Mouse (Mus musculus): ENCODE results near the gene Eva1a. TPM values are rescaled to one million over a fixed set of nuclear protein-coding genes. Genes with fewer than 3 reads are reported as not detected.
A peak's percentile ranks its signal among the peaks of the same experiment; 100 is the strongest.

Gene Eva1a
- polyA plus RNA-seq (2014; fragmentation: Nextera tagmentation; extraction: Ambion mirVana): 2.4 and 2.7 TPM in 2 replicates

DNA sequence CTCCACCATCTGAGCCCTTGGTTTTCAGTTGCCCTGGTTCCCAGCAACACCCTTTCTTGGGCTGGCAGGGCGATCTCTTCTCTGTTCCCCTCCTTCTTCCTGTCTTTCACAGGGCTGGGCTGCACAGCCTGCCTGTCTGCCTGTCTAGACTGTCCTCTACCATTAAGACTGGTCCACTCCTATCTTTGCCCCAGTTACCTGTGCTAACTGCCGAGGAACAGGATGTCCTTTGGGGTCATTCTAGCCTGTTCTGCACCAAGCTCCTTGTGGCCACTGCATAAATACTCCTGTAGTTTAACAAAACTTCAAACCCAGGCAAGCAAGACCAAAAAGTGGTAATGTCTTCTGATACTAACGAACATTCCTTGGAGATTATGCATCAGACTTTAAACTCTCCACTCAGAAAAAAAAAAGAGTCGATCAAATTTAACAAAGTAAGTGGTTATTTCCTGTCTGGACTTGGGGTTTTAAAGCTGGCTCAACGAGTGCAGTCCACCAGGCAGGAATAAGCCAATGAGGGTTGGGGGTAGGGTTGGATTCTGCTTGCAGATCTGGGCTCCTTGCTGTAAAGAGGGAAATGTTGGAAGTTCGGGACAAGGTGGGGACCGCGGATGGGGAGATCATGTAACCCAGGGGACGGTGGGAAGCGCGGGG lies at the start of gene Eva1a:
Eva1a (plus strand) TSS at position 210 of the 654 bp plus-strand sequence.
- Histone ChIP-seq H3K4me3 (ENCODE audit: low read depth, low read length) (peak within 1 kb of the TSS; percentile 44), H3K9me3 (ENCODE audit: control insufficient read depth, low read length) (no peaks in the 10 kb centered on the region), H3K4me2 (peak within 1 kb of the TSS; percentile 92), H3K36me3 (ENCODE audit: control insufficient read depth, insufficient read depth, low read length) (no peaks in the 10 kb centered on the region), H3K27ac (ENCODE audit: low read depth, low read length) (no peak within 1 kb of the TSS), H3K9ac (ENCODE audit: low read length) (peak within 1 kb of the TSS; percentile 60), H3K4me1 (ENCODE audit: control insufficient read depth, insufficient read depth, low read length) (peaks cover 13% of the 10 kb centered on the region), H3K27me3 (ENCODE audit: control insufficient read depth, insufficient read depth, low read length) (peaks cover 62% of the 10 kb centered on the region)
- WGBS: 16% methylated on average over 11 of the region's 11 CpGs
- ATAC-seq (ENCODE audit: low FRiP score) (no peak), DNase-seq (ENCODE audit: low spot score, missing footprints) (peak; percentile 86)

DNA sequence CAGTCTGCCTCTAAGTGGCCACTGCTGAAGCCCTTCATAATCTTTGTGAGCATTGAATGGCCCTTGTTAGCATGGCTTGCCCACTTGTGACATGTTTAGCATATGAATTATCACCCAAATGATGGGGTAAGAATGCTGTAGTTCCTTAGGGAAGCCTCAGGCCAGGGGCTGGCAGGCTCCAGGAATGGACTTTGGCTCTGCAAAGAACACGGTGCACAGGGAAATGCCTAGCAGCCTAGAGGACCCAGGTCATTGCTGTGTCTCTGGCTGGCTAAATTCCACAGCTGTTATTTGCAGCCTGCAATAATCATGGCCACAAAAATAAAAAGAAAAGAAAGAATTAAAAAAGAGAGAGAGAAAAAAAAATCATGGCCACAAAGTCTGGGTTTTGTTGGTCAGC lies 28.5 kb upstream of the Eva1a start:
- 67% methylated on average over 1 of the region's 1 CpGs for WGBS
- ATAC-seq (ENCODE audit: low FRiP score) (no peak), DNase-seq (ENCODE audit: low spot score, missing footprints) (no peak)
- H3K4me2 ChIP-seq: no peak overlapping the region
- H3K36me3 ChIP-seq (ENCODE audit: control insufficient read depth, insufficient read depth, low read length): no peaks in the 10 kb centered on the region
- H3K9ac ChIP-seq (ENCODE audit: low read length): no peak overlapping the region
- no peaks in the 10 kb centered on the region for H3K4me1 ChIP-seq (ENCODE audit: control insufficient read depth, insufficient read depth, low read length)
- no peaks in the 10 kb centered on the region for H3K9me3 ChIP-seq (ENCODE audit: control insufficient read depth, low read length)
- no peak overlapping the region for H3K4me3 ChIP-seq (ENCODE audit: low read depth, low read length)
- no peak overlapping the region for H3K27ac ChIP-seq (ENCODE audit: low read depth, low read length)
- H3K27me3 ChIP-seq (ENCODE audit: control insufficient read depth, insufficient read depth, low read length): no peaks in the 10 kb centered on the region

DNA sequence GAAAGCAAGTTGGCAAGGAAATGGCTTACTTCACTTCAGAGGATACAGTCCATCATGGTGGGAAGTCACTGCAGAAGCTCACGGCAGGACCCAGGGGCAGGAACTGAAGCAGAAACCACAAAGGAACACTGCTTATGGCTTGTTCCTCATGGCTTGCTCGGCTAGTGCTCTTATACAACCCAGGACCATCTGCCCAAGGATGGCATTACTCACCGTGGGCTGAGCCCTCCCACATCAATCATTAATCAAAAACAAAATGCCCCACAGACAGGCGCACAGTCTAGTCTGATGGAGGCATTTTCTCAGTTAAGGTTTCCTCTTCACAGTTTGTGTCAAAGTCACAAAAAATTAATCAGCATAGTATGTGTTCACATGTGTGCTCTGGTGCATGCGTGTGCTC lies 19.8 kb upstream of the Eva1a start:
- H3K4me3 ChIP-seq (ENCODE audit: low read depth, low read length): no peak overlapping the region
- DNase-seq (ENCODE audit: low spot score, missing footprints) (no peak), ATAC-seq (ENCODE audit: low FRiP score) (no peak)
- H3K9ac ChIP-seq (ENCODE audit: low read length): no peak overlapping the region
- peaks cover 4% of the 10 kb centered on the region for H3K27me3 ChIP-seq (ENCODE audit: control insufficient read depth, insufficient read depth, low read length)
- no peak overlapping the region for H3K27ac ChIP-seq (ENCODE audit: low read depth, low read length)
- H3K4me2 ChIP-seq: no peak overlapping the region
- WGBS: 93% methylated on average over 5 of the region's 5 CpGs
- no peaks in the 10 kb centered on the region for H3K36me3 ChIP-seq (ENCODE audit: control insufficient read depth, insufficient read depth, low read length)
- H3K4me1 ChIP-seq (ENCODE audit: control insufficient read depth, insufficient read depth, low read length): no peaks in the 10 kb centered on the region
- no peaks in the 10 kb centered on the region for H3K9me3 ChIP-seq (ENCODE audit: control insufficient read depth, low read length)

DNA sequence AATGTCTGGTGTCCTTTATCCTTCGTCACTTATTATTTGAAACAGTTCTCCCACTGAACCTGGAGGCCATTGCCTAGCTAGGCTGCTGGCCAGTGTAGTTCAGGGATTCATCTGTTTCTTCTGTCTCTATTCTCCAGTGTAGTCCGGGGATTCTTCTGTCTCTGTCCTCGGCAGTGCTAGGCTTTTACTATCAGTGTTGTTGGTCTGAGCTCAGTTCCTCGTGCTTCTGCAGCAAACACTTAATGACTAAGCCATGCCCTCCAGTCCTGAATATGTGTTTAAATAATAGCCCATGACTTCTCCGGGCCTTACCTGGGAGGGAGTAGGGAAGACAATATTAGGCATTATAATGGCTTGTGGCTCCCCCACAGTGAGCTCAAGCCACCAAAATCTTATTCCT lies 19.3 kb upstream of the Eva1a start:
- H3K36me3 ChIP-seq (ENCODE audit: control insufficient read depth, insufficient read depth, low read length): no peaks in the 10 kb centered on the region
- H3K9ac ChIP-seq (ENCODE audit: low read length): no peak overlapping the region
- 88% methylated on average over 5 of the region's 5 CpGs for WGBS
- no peak overlapping the region for H3K4me2 ChIP-seq
- DNase-seq (ENCODE audit: low spot score, missing footprints) (no peak), ATAC-seq (ENCODE audit: low FRiP score) (no peak)
- H3K27ac ChIP-seq (ENCODE audit: low read depth, low read length): no peak overlapping the region
- no peak overlapping the region for H3K4me3 ChIP-seq (ENCODE audit: low read depth, low read length)
- no peaks in the 10 kb centered on the region for H3K4me1 ChIP-seq (ENCODE audit: control insufficient read depth, insufficient read depth, low read length)
- H3K9me3 ChIP-seq (ENCODE audit: control insufficient read depth, low read length): no peaks in the 10 kb centered on the region
- H3K27me3 ChIP-seq (ENCODE audit: control insufficient read depth, insufficient read depth, low read length): peaks cover 4% of the 10 kb centered on the region

DNA sequence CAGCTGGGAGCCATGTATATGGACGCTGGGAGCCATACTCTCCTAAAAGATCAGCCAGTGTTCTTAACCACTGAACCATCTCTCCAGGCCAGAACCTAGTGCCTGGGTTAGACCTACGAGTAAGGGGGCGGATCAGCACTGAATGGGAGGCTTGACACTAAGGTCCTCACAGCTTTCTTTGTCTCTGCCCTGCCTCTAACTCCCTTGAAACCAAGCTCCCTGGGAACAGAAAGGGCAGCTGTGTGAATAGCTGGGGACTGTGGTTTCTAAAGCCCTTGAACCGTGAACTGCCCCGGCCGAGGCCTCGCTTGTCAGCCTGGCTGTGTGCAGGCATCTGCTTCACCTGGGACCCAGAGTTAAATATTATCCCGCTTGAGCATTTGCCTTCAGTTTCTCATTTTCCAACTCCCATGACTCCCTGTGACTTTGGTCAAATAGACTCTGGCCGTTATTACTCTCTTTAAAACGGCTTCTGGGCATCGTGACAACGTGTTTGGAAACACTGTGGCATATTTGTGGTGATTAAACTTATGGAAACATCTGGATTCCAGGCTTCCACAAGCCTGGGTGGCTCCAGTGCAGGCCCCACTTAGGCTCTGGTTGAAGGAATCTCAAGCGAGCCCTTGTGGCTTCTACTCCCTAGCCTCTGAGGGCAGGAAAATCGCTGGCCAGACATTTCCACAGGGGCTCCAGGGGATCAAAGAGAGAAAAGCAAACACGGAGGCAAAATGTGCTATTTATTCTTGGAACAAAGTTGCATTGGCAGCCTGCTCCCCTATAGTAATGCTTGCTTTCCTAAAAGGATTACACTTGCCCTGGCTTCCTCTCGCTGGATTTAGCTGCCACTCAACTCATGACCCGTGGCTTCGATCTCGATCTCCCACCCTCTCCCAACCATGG lies 11.0 kb upstream of the Eva1a start:
- Histone ChIP-seq H3K4me1 (ENCODE audit: control insufficient read depth, insufficient read depth, low read length) (peaks cover 9% of the 10 kb centered on the region), H3K27me3 (ENCODE audit: control insufficient read depth, insufficient read depth, low read length) (peaks cover 31% of the 10 kb centered on the region), H3K27ac (ENCODE audit: low read depth, low read length) (peak overlapping the region; percentile 10; the same call in 1 of the 2 replicates), H3K4me2 (no peak overlapping the region; the same call in 1 of the 2 replicates), H3K4me3 (ENCODE audit: low read depth, low read length) (no peak overlapping the region), H3K9ac (ENCODE audit: low read length) (no peak overlapping the region), H3K36me3 (ENCODE audit: control insufficient read depth, insufficient read depth, low read length) (no peaks in the 10 kb centered on the region), H3K9me3 (ENCODE audit: control insufficient read depth, low read length) (no peaks in the 10 kb centered on the region)
- ATAC-seq (ENCODE audit: low FRiP score) (peak; percentile 82), DNase-seq (ENCODE audit: low spot score, missing footprints) (peak; percentile 91)
- 13% methylated on average over 19 of the region's 19 CpGs for WGBS

DNA sequence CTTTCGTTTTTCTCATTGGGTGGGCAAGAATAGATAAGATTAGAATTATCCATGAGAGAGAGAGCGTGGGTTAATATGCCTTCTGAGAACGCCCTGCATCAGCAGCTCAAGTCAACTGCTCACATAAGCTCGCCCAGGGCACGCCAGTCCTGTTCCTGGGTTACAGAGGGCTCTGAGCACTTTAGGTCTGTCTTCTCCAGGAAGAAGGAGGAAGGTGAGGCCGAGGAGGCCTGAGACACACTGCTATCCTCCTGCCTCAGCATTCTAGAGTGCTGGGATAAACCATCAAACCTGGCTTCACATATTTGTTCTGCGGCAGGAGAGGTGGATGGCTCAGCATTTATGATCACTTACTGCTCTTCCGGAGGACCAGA lies 10.3 kb upstream of the Eva1a start:
- peaks cover 9% of the 10 kb centered on the region for H3K4me1 ChIP-seq (ENCODE audit: control insufficient read depth, insufficient read depth, low read length)
- no peak overlapping the region; the same call in 1 of the 2 replicates for H3K4me2 ChIP-seq
- no peak; the same call in none of the 2 replicates for ATAC-seq (ENCODE audit: low FRiP score)
- H3K4me3 ChIP-seq (ENCODE audit: low read depth, low read length): no peak overlapping the region
- no peaks in the 10 kb centered on the region for H3K36me3 ChIP-seq (ENCODE audit: control insufficient read depth, insufficient read depth, low read length)
- 33% methylated on average over 8 of the region's 8 CpGs for WGBS
- H3K9ac ChIP-seq (ENCODE audit: low read length): no peak overlapping the region
- no peaks in the 10 kb centered on the region for H3K9me3 ChIP-seq (ENCODE audit: control insufficient read depth, low read length)
- H3K27me3 ChIP-seq (ENCODE audit: control insufficient read depth, insufficient read depth, low read length): peaks cover 27% of the 10 kb centered on the region; the same call in 1 of the 2 replicates
- peak; percentile 88 for DNase-seq (ENCODE audit: low spot score, missing footprints)
- H3K27ac ChIP-seq (ENCODE audit: low read depth, low read length): no peak overlapping the region

DNA sequence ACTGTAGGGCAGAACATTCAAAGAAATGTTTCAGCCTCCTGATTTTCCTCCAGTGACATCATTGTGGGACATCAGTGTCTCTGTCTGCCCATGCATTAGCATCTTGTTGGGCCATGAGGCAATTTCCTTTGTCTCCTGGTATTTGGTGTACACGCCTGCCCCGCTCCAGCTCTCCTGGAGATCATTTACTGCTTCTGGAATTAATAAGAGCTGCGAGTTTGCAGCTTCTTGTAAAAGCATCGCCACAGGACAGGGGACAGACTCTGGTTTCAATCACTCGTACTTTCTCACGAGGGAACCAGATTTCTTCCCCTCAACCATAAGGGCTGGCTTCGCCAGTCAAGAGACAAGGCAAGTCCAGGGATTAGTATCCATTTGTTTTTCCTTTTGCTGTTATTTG lies 3.6 kb upstream of the Eva1a start:
- 78% methylated on average over 7 of the region's 7 CpGs for whole genome bisulfite sequencing
- Histone ChIP-seq H3K4me2 (no peak overlapping the region), H3K9me3 (ENCODE audit: control insufficient read depth, low read length) (no peaks in the 10 kb centered on the region), H3K27ac (ENCODE audit: low read depth, low read length) (no peak overlapping the region), H3K9ac (ENCODE audit: low read length) (no peak overlapping the region), H3K4me3 (ENCODE audit: low read depth, low read length) (no peak overlapping the region), H3K27me3 (ENCODE audit: control insufficient read depth, insufficient read depth, low read length) (peaks cover 53% of the 10 kb centered on the region), H3K36me3 (ENCODE audit: control insufficient read depth, insufficient read depth, low read length) (no peaks in the 10 kb centered on the region), H3K4me1 (ENCODE audit: control insufficient read depth, insufficient read depth, low read length) (peaks cover 3% of the 10 kb centered on the region; the same call in 1 of the 2 replicates)
- DNase-seq (ENCODE audit: low spot score, missing footprints) (no peak), ATAC-seq (ENCODE audit: low FRiP score) (no peak)

DNA sequence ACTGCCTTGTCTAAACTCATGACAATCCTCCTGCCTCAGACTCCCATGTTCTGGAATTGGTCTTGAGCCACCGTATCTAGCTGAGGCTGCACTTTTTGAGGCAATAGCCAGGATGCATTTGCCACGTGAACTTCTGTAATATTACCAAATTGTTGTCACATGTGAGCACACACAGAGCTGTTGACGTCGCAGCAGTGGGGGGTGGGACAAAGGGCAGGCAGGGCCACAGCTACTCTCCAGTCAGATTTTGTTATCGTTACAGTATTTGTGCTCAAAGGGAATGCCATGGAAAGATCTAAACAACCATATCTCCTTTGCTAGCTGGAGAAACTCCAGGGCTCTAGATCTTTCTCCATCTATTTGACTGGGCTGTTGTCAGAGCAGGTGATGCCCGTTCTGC lies 1.6 kb upstream of the Eva1a start:
- Histone ChIP-seq H3K4me1 (ENCODE audit: control insufficient read depth, insufficient read depth, low read length) (peaks cover 13% of the 10 kb centered on the region), H3K4me3 (ENCODE audit: low read depth, low read length) (no peak overlapping the region), H3K27me3 (ENCODE audit: control insufficient read depth, insufficient read depth, low read length) (peaks cover 52% of the 10 kb centered on the region), H3K27ac (ENCODE audit: low read depth, low read length) (no peak overlapping the region), H3K4me2 (no peak overlapping the region), H3K9ac (ENCODE audit: low read length) (no peak overlapping the region), H3K36me3 (ENCODE audit: control insufficient read depth, insufficient read depth, low read length) (no peaks in the 10 kb centered on the region), H3K9me3 (ENCODE audit: control insufficient read depth, low read length) (no peaks in the 10 kb centered on the region)
- ATAC-seq (ENCODE audit: low FRiP score): no peak
- 79% methylated on average over 6 of the region's 6 CpGs for WGBS
- DNase-seq (ENCODE audit: low spot score, missing footprints): no peak

DNA sequence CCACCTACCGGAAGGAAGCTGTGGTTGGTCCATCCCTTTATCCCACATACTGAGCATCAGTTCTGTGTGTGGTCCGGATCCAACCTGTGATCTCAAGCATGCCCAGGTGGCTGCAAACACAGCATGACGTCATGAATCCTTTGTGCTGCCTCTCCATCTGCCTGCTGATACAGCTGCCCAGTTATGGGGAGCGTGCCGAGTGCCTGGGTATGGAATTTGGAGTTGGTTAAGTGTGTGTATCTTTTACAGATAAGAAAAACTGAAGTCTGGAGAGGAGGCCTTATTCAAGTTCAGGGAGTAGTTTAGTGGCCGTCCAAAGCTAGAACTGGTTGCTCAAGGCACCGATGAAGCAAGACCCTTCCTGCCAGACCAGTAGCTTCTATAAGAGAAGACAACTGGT lies 875 bp upstream of the Eva1a start:
- Histone ChIP-seq H3K9ac (ENCODE audit: low read length) (no peak overlapping the region), H3K4me1 (ENCODE audit: control insufficient read depth, insufficient read depth, low read length) (peaks cover 13% of the 10 kb centered on the region), H3K9me3 (ENCODE audit: control insufficient read depth, low read length) (no peaks in the 10 kb centered on the region), H3K4me3 (ENCODE audit: low read depth, low read length) (no peak overlapping the region), H3K27me3 (ENCODE audit: control insufficient read depth, insufficient read depth, low read length) (peaks cover 57% of the 10 kb centered on the region), H3K36me3 (ENCODE audit: control insufficient read depth, insufficient read depth, low read length) (no peaks in the 10 kb centered on the region), H3K4me2 (no peak overlapping the region), H3K27ac (ENCODE audit: low read depth, low read length) (no peak overlapping the region)
- no peak for DNase-seq (ENCODE audit: low spot score, missing footprints)
- ATAC-seq (ENCODE audit: low FRiP score): no peak
- 75% methylated on average over 7 of the region's 7 CpGs for WGBS
